Mouse (Mus musculus): ENCODE measurements around the gene Tmem38a. TPM values are rescaled to one million over a fixed set of nuclear protein-coding genes. Genes with fewer than 3 reads are reported as not detected.

The Tmem38a gene
- total and polyA plus RNA-seq, 3 experiments = 3.8 to 6.2 (median 4.2) TPM

DNA sequence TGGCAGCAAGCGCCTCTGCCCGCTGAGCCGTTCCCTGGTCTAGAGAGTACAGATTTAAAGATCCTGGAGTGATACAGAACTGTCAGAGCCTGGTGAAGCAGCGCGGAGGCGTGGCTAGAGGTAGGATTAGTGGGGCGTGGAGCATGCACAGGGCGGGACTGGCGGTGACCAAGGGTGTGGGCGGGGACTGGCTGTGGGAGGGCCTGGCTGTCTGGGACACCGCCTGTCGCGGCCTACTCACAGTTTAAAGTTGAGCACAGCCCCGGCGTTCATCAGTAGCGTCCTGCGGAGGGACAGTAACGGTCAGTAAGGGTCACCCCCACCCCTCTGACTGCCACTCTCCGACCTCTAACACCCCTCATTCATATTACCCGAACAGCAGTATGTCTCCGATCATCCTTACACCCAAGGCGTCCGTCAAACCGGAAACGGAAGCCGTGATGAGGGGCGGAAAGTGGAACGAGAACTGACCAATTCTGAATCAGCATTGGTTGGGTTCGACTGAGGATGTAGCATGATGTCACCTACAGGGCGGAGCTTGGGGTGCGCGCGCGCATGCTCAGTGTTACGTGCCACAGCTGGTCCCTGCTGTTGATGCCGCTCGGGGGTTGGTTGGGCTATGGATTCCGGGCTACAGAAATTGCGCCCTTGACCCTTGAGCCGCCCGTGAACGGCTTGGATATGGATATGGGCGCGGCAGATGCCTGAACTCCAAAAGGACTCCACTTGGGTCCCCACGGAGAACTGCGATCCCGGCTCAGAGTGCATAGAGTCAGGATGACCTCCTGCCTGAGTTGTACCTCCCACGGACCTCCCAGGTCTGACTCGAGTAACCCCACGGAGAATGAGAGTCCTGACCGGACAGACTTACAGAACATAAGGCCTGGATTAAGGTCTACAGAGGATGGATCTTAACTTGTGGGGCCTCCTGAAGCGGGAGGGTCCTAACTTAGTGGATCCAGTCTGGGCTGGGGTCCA, 933 bp upstream of the Tmem38a start, which contains the start of gene Smim7 (continued):
- TF ChIP-seq GABPA (IDR thresholded peaks at IDR 0.05; ENCODE audit: insufficient replicate concordance, low read depth, low read length) (no peak; the same call in 1 of the 2 replicates), MEF2A (IDR thresholded peaks at IDR 0.05; ENCODE audit: borderline replicate concordance, low read depth, low read length) (0 out of 2 replicates have a peak, but pooled peaks have one; percentile 37), PAX5 (IDR thresholded peaks at IDR 0.05; ENCODE audit: low read length) (no peak), RAD21 (IDR thresholded peaks at IDR 0.05; ENCODE audit: low read depth, low read length) (no peak), UBTF (IDR thresholded peaks at IDR 0.05; ENCODE audit: low read depth, low read length) (no peak), MAX (IDR thresholded peaks at IDR 0.05; ENCODE audit: low read length) (peak; percentile 64; the same call in 1 of the 2 replicates), ZKSCAN1 (IDR thresholded peaks at IDR 0.05; ENCODE audit: borderline replicate concordance, low read depth, low read length) (no peak), MYC (IDR thresholded peaks at IDR 0.05; ENCODE audit: low read depth, low read length) (no peak; the same call in 1 of the 2 replicates), SMC3 (IDR thresholded peaks at IDR 0.05; ENCODE audit: low read depth, low read length) (no peak), EP300 (IDR thresholded peaks at IDR 0.05; ENCODE audit: low read length) (no peak), CHD2 (IDR thresholded peaks at IDR 0.05; ENCODE audit: low read length) (no peak), KAT2A (IDR thresholded peaks at IDR 0.05; ENCODE audit: insufficient replicate concordance, low read length) (0 out of 2 replicates have a peak, but pooled peaks have one; percentile 75), POLR2AphosphoS2 (IDR thresholded peaks at IDR 0.05; ENCODE audit: low read depth, low read length) (peak; percentile 78; the same call in 1 of the 2 replicates), TCF12 (IDR thresholded peaks at IDR 0.05; ENCODE audit: low read depth, low read length) (peak; percentile 79), CTCF (conservative IDR thresholded peaks at IDR 0.05 in 1 of 2, IDR thresholded peaks at IDR 0.05 in 1 of 2; ENCODE audit: low read depth in 2 of 2, low read length in 2 of 2) (no peak), MXI1 (IDR thresholded peaks at IDR 0.05; ENCODE audit: low read depth, low read length) (peak; percentile 82)

DNA sequence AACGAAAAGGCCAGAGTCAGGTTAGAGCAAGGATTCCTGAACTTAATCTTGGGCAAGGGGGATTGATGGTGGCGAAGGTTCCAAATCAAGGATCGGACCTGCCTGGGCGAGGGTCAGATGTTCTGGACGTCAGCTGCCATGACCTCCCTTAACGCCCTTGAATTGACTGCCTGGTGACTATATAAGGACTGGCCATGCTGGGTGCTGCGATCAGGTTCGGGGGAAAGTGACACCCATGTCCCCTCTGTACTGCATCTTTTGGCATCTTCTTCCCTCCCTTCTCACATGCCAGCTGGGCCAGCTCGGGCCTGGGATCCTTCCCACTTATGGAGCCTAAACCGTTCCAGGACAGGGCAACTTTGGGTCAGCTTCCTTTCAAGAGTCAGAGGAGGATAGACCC, 652 bp downstream of the Tmem38a start:
- Histone ChIP-seq H3K27ac (ENCODE audit: insufficient read depth, low read depth) (no peak overlapping the region), H3K4me3 (replicated peaks in 1 of 3; ENCODE audit: low read depth in 2 of 3, low read length in 2 of 3, poor library complexity in 1 of 3) (peak overlapping the region; percentile 62 to 68 (median 67)), H3K9ac (ENCODE audit: insufficient read depth, low read depth) (peak overlapping the region; percentile 72; the same call in 1 of the 2 replicates), H3K36me3 (replicated peaks in 1 of 2; ENCODE audit: control insufficient read depth in 1 of 2, insufficient read depth in 1 of 2, low read length in 1 of 2) (peaks cover 23 to 26% of the 10 kb centered on the region in 2 experiments), H3K9me3 (replicated peaks; ENCODE audit: low read length) (peaks cover 3% of the 10 kb centered on the region), H3K4me1 (ENCODE audit: control insufficient read depth in 1 of 2, insufficient read depth in 2 of 2) (peaks cover 7 to 20% of the 10 kb centered on the region in 2 experiments), H3K27me3 (replicated peaks) (no peaks in the 10 kb centered on the region), H3K4me2 (ENCODE audit: insufficient read depth, low read depth, poor library complexity, severe bottlenecking) (peak overlapping the region; percentile 98), H3K79me2 (replicated peaks; ENCODE audit: control insufficient read depth, extremely low read depth, insufficient read depth, poor library complexity, severe bottlenecking) (peaks cover 8% of the 10 kb centered on the region)
- no peak for TF ChIP-seq CHD1 (IDR thresholded peaks at IDR 0.05; ENCODE audit: low read depth, low read length)
- no peak for TF ChIP-seq ETS1 (conservative IDR thresholded peaks at IDR 0.05; ENCODE audit: low read depth, low read length)
- no peak for TF ChIP-seq RCOR1 (conservative IDR thresholded peaks at IDR 0.05; ENCODE audit: low read depth, low read length)
- TF ChIP-seq CTCF (conservative IDR thresholded peaks at IDR 0.05 in 1 of 2, IDR thresholded peaks at IDR 0.05 in 1 of 2; ENCODE audit: low read depth in 2 of 2, low read length in 2 of 2) = no peak
- TF ChIP-seq UBTF (IDR thresholded peaks at IDR 0.05; ENCODE audit: low read depth, low read length) = no peak
- no peak for TF ChIP-seq CHD2 (IDR thresholded peaks at IDR 0.05; ENCODE audit: low read length)
- no peak for DNase-seq (ENCODE audit: extremely low read depth)
- dilution Hi-C loops (cut with MboI; ENCODE audit: extremely low pct_ligation_motif_present, extremely low pct_unique_long_range_greater_than_20kb, low sequenced_read_pairs) (no loop called here), in situ Hi-C loops (cut with MboI; ENCODE audit: low pct_ligation_motif_present, low pct_unique_long_range_greater_than_20kb, low sequenced_read_pairs) (no loop called here)
